Mouse (Mus musculus) CH12.LX (cell line): ENCODE data around the gene Mllt3. TPM values are rescaled to one million over a fixed set of nuclear protein-coding genes. Genes with fewer than 3 reads are reported as not detected.

Experiments
- DNase-seq: peaks from one replicate; pipeline ENCODE4 v3.0.0-alpha.2; 2013; ENCODE audit errors: extremely low read depth
- H3K27ac ChIP-seq: 2 replicates; pipeline ENCODE4 v1.5.1; 2012; ENCODE audit warnings: low read depth, mild to moderate bottlenecking, control low read depth, moderate library complexity; ENCODE audit not compliant: insufficient read depth
- H3K27me3 ChIP-seq: replicated peaks from 2 replicates; pipeline ENCODE3; 2012; ENCODE audit warnings: inconsistent platforms
- H3K36me3 ChIP-seq, 2 experiments: replicated peaks in 1 of 2; 2 replicates each; pipeline versions ENCODE3 to v1.6.1; 2012; ENCODE audit warnings: inconsistent platforms in 1 of 2, low read length in 1 of 2, mild to moderate bottlenecking in 1 of 2, mixed read lengths in 1 of 2, moderate library complexity in 1 of 2; ENCODE audit not compliant: control insufficient read depth in 1 of 2, insufficient read depth in 1 of 2
- H3K4me1 ChIP-seq, 2 experiments: 2 replicates each; pipeline ENCODE4 v1.6.1; 2012; ENCODE audit warnings: inconsistent platforms in 1 of 2, moderate library complexity in 1 of 2; ENCODE audit not compliant: insufficient read depth in 2 of 2, control insufficient read depth in 1 of 2
- H3K4me2 ChIP-seq: 2 replicates; pipeline ENCODE4 v1.6.1; 2012; ENCODE audit warnings: low read depth, mild to moderate bottlenecking, control low read depth; ENCODE audit not compliant: poor library complexity, insufficient read depth, severe bottlenecking
- H3K4me3 ChIP-seq, 3 experiments: fragments of 150-350 bp in 1 of 3; sonication (generic) in 1 of 3; replicated peaks in 1 of 3; 2 replicates each; pipeline versions ENCODE3 to v1.5.1; 2011 to 2012; ENCODE audit warnings: low read depth in 2 of 3, low read length in 2 of 3, mild to moderate bottlenecking in 2 of 3, moderate library complexity in 2 of 3, control low read depth in 1 of 3, improper control_type of control experiment in 1 of 3, inconsistent platforms in 1 of 3, mixed read lengths in 1 of 3; ENCODE audit not compliant: poor library complexity in 1 of 3
- H3K79me2 ChIP-seq: replicated peaks from 2 replicates; pipeline ENCODE4 v1.6.1; 2012; ENCODE audit warnings: mild to moderate bottlenecking, moderate library complexity; ENCODE audit not compliant: control insufficient read depth, poor library complexity, insufficient read depth, severe bottlenecking; ENCODE audit errors: extremely low read depth
- H3K9ac ChIP-seq: 2 replicates; pipeline ENCODE4 v1.6.1; 2012; ENCODE audit warnings: low read depth, mild to moderate bottlenecking, control low read depth, moderate library complexity; ENCODE audit not compliant: insufficient read depth
- H3K9me3 ChIP-seq: replicated peaks from 2 replicates; pipeline ENCODE3; 2012; ENCODE audit warnings: low read length, inconsistent platforms, mixed read lengths
- BHLHE40 ChIP-seq: IDR thresholded peaks from 2 replicates; pipeline ENCODE4 v1.6.1; 2011; ENCODE audit warnings: mild to moderate bottlenecking, low read depth, low read length, improper control_type of control experiment
- CHD2 ChIP-seq: IDR thresholded peaks from 2 replicates; pipeline ENCODE4 v1.6.1; 2011; ENCODE audit warnings: low read length, improper control_type of control experiment
- CTCF ChIP-seq, 2 experiments: IDR thresholded peaks in 1 of 2; conservative IDR thresholded peaks in 1 of 2; 2 replicates each; pipeline ENCODE4 v1.5.1; 2011 to 2012; ENCODE audit warnings: low read depth in 2 of 2, low read length in 2 of 2, improper control_type of control experiment in 1 of 2, inconsistent platforms in 1 of 2, mild to moderate bottlenecking in 1 of 2, moderate library complexity in 1 of 2
- ELF1 ChIP-seq: IDR thresholded peaks from 2 replicates; pipeline ENCODE4 v1.6.1; 2014; ENCODE audit warnings: low read depth, mild to moderate bottlenecking, inconsistent platforms, low read length, improper control_type of control experiment
- EP300 ChIP-seq: IDR thresholded peaks from 2 replicates; pipeline ENCODE4 v1.6.1; 2011; ENCODE audit warnings: low read length, improper control_type of control experiment
- ETS1 ChIP-seq: conservative IDR thresholded peaks from 2 replicates; pipeline ENCODE4 v1.6.1; 2012; ENCODE audit warnings: low read depth, mild to moderate bottlenecking, inconsistent platforms, low read length, improper control_type of control experiment, moderate library complexity
- GABPA ChIP-seq: IDR thresholded peaks from 2 replicates; pipeline ENCODE4 v1.6.1; 2012; ENCODE audit warnings: low read depth, low read length, improper control_type of control experiment, inconsistent platforms; ENCODE audit not compliant: insufficient replicate concordance
- HCFC1 ChIP-seq: IDR thresholded peaks from 2 replicates; pipeline ENCODE4 v1.6.1; 2012; ENCODE audit warnings: low read depth, mild to moderate bottlenecking, inconsistent platforms, low read length, improper control_type of control experiment
- IRF4 ChIP-seq: IDR thresholded peaks from 2 replicates; pipeline ENCODE4 v1.6.1; 2014; ENCODE audit warnings: low read depth, mild to moderate bottlenecking, inconsistent platforms, low read length, improper control_type of control experiment
- JUN ChIP-seq: IDR thresholded peaks from 2 replicates; pipeline ENCODE4 v1.6.1; 2011; ENCODE audit warnings: low read depth, mild to moderate bottlenecking, low read length, improper control_type of control experiment, moderate library complexity; ENCODE audit not compliant: insufficient read depth
- JUND ChIP-seq: conservative IDR thresholded peaks from 2 replicates; pipeline ENCODE4 v1.6.1; 2011; ENCODE audit warnings: low read depth, low read length, improper control_type of control experiment
- MAFK ChIP-seq: IDR thresholded peaks from 2 replicates; pipeline ENCODE4 v1.6.1; 2011; ENCODE audit warnings: low read length, improper control_type of control experiment; ENCODE audit not compliant: insufficient replicate concordance
- MAX ChIP-seq: IDR thresholded peaks from 2 replicates; pipeline ENCODE4 v1.6.1; 2011; ENCODE audit warnings: low read length, improper control_type of control experiment
- MAZ ChIP-seq: IDR thresholded peaks from 2 replicates; pipeline ENCODE4 v1.6.1; 2012; ENCODE audit warnings: low read depth, mild to moderate bottlenecking, inconsistent platforms, low read length, improper control_type of control experiment, moderate library complexity
- MEF2A ChIP-seq: IDR thresholded peaks from 2 replicates; pipeline ENCODE4 v1.6.1; 2014; ENCODE audit warnings: low read depth, mild to moderate bottlenecking, inconsistent platforms, low read length, improper control_type of control experiment, borderline replicate concordance
- MYC ChIP-seq: IDR thresholded peaks from 2 replicates; pipeline ENCODE4 v1.6.1; 2011; ENCODE audit warnings: low read depth, mild to moderate bottlenecking, improper control_type of control experiment, low read length
- PAX5 ChIP-seq: IDR thresholded peaks from 2 replicates; pipeline ENCODE4 v1.6.1; 2012; ENCODE audit warnings: low read length, inconsistent platforms, mixed read lengths
- POLR2A ChIP-seq: IDR thresholded peaks from 2 replicates; pipeline ENCODE4 v1.6.1; 2011; ENCODE audit warnings: low read depth, mild to moderate bottlenecking, improper control_type of control experiment, low read length
- SMC3 ChIP-seq: IDR thresholded peaks from 2 replicates; pipeline ENCODE4 v1.6.1; 2011; ENCODE audit warnings: low read depth, low read length, improper control_type of control experiment
- TBP ChIP-seq: conservative IDR thresholded peaks from 2 replicates; pipeline ENCODE4 v1.6.1; 2011; ENCODE audit warnings: low read depth, low read length, improper control_type of control experiment
- TCF12 ChIP-seq: IDR thresholded peaks from 2 replicates; pipeline ENCODE4 v1.6.1; 2014; ENCODE audit warnings: low read depth, mild to moderate bottlenecking, inconsistent platforms, low read length, improper control_type of control experiment
- UBTF ChIP-seq: IDR thresholded peaks from 2 replicates; pipeline ENCODE4 v1.6.1; 2012; ENCODE audit warnings: low read depth, mild to moderate bottlenecking, inconsistent platforms, low read length, improper control_type of control experiment, moderate library complexity
- USF1 ChIP-seq: IDR thresholded peaks from 2 replicates; pipeline ENCODE4 v1.6.1; 2014; ENCODE audit warnings: low read depth, mild to moderate bottlenecking, inconsistent platforms, low read length, improper control_type of control experiment
- ZC3H11A ChIP-seq: IDR thresholded peaks from 2 replicates; pipeline ENCODE4 v1.6.1; 2012; ENCODE audit warnings: low read depth, mild to moderate bottlenecking, inconsistent platforms, low read length, improper control_type of control experiment
- ZKSCAN1 ChIP-seq: IDR thresholded peaks from 2 replicates; pipeline ENCODE4 v1.6.1; 2012; ENCODE audit warnings: low read depth, inconsistent platforms, low read length, improper control_type of control experiment, borderline replicate concordance
- ZMIZ1 ChIP-seq: IDR thresholded peaks from 2 replicates; pipeline ENCODE4 v1.6.1; 2012; ENCODE audit warnings: low read depth, mild to moderate bottlenecking, inconsistent platforms, low read length, improper control_type of control experiment
- dilution Hi-C: fragments of 300-500 bp; cut with MboI; formaldehyde crosslinking; loops from 2 replicates; pipeline ENCODE4 v1.14.3; 2020; ENCODE audit warnings: low sequenced_read_pairs; ENCODE audit not compliant: extremely low pct_unique_long_range_greater_than_20kb, extremely low pct_ligation_motif_present
- in situ Hi-C: fragments of 300-500 bp; cut with MboI; formaldehyde crosslinking; loops from 3 replicates; pipeline ENCODE4 v1.14.3; 2019; ENCODE audit warnings: low sequenced_read_pairs, low pct_ligation_motif_present, low pct_unique_long_range_greater_than_20kb, mixed read lengths
- polyA plus RNA-seq: library from polyadenylated mRNA; unstranded; fragments of >175 nt; gene quantifications from 2 replicates; pipeline ENCODE4 v1.2.1, GENCODE M21; 2012; ENCODE audit warnings: low read depth; ENCODE audit not compliant: insufficient read length
- total RNA-seq, 2 experiments: library from RNA; depleted of rRNA; stranded (reverse); fragments of 300-350 nt in 1 of 2; fragments of >200 nt in 1 of 2; gene quantifications; 2 replicates each; pipeline ENCODE4 v1.2.3; 2012 to 2014

Mllt3 gene
- total and polyA plus RNA-seq, 3 experiments, result 8.3 to 20.9 (median 10.1) TPM

- Histone ChIP-seq H3K27ac (no peak overlapping the region), H3K4me2 (no peak overlapping the region), H3K9me3 (no peaks in the 10 kb centered on the region), H3K79me2 (no peaks in the 10 kb centered on the region), H3K27me3 (no peaks in the 10 kb centered on the region), H3K36me3 (no peaks in the 10 kb centered on the region), H3K4me1 (peaks cover 0 to 4% of the 10 kb centered on the region in 2 experiments; a peak in 2 of 4 replicates), H3K9ac (no peak overlapping the region), H3K4me3 (no peak overlapping the region)
- dilution Hi-C loops (no loop called here), in situ Hi-C loops (no loop called here)
- TF ChIP-seq MEF2A (no peak), MAFK (no peak), CTCF (conservative IDR thresholded peaks at IDR 0.05 in 1 of 2, IDR thresholded peaks at IDR 0.05 in 1 of 2; ENCODE audit: low read depth in 2 of 2, low read length in 2 of 2) (no peak), CHD2 (no peak), MAZ (no peak), ELF1 (no peak), ZKSCAN1 (no peak), GABPA (no peak), HCFC1 (no peak), JUND (no peak), IRF4 (no peak), UBTF (no peak), PAX5 (no peak), MAX (no peak), JUN (no peak), TCF12 (no peak), MYC (no peak), TBP (no peak), ZC3H11A (no peak)
- no peak for DNase-seq
Observed at GRCm38 (mm10) chr4:87927354-87927753, 105.8 kb downstream of the Mllt3 start.

GRCm38 (mm10) chr4:87920664-87921063 is 112.5 kb downstream of the Mllt3 start:
- H3K27ac ChIP-seq, result no peak overlapping the region
- DNase-seq, result no peak
- no peak overlapping the region for H3K9ac ChIP-seq
- H3K4me2 ChIP-seq, result no peak overlapping the region
- no peaks in the 10 kb centered on the region for H3K36me3 ChIP-seq
- TF ChIP-seq MAZ (no peak), JUND (no peak), BHLHE40 (no peak), TCF12 (no peak), MEF2A (no peak), SMC3 (no peak), ZC3H11A (no peak), USF1 (no peak), POLR2A (no peak), CHD2 (no peak), MYC (no peak), ZMIZ1 (no peak), ETS1 (no peak), PAX5 (no peak), EP300 (no peak), UBTF (no peak)
- H3K27me3 ChIP-seq, result no peaks in the 10 kb centered on the region
- no peaks in the 10 kb centered on the region for H3K9me3 ChIP-seq
- in situ Hi-C loops, result no loop called here
- no peaks in the 10 kb centered on the region for H3K79me2 ChIP-seq
- no peaks in the 10 kb centered on the region for H3K4me1 ChIP-seq
- H3K4me3 ChIP-seq, result no peak overlapping the region
- dilution Hi-C loops, result no loop called here
